Mouse (Mus musculus): ENCODE results near the gene Klrc3.
"Not testable (repeated sequence)": the region's sequence is repeated elsewhere in the genome, so short reads cannot be mapped to it uniquely, and the experiment has no call there.

Gene Klrc3

GRCm38 (mm10) chr6:129643237-129643636, at the start of gene Klrc3:
Gene Klrc3 (minus strand): TSS chr6:129643337.
- DNase-seq = not testable (repeated sequence)

GRCm38 (mm10) chr6:129691436-129691835, 48.3 kb upstream of the Klrc3 start:
- not testable (repeated sequence) for DNase-seq

- DNase-seq = no peak
These were observed 37.2 kb upstream of the Klrc3 start for GRCm38 (mm10) chr6:129680379-129680778.

- DNase-seq = no peak
These were observed 35.7 kb upstream of the Klrc3 start, which contains the start of gene Klrc1 for GRCm38 (mm10) chr6:129678873-129679272. Gene Klrc1 (minus strand): TSS chr6:129678973.

GRCm38 (mm10) chr6:129661301-129661700, 18.2 kb upstream of the Klrc3 start:
- DNase-seq = not testable (repeated sequence)

- DNase-seq = not testable (repeated sequence)
These were observed 17.5 kb upstream of the Klrc3 start, which contains the start of gene Klrc2 for GRCm38 (mm10) chr6:129660589-129660988. Gene Klrc2 (minus strand): TSS chr6:129660689.

GRCm38 (mm10) chr6:129644054-129644453, 917 bp upstream of the Klrc3 start:
- not testable (repeated sequence) for DNase-seq

- DNase-seq = not testable (repeated sequence)
These were observed 12.1 kb downstream of the Klrc3 start for GRCm38 (mm10) chr6:129631046-129631445.

- no peak for DNase-seq
These were observed 19.4 kb downstream of the Klrc3 start, which contains the start of gene Klrk1 for GRCm38 (mm10) chr6:129623735-129624134. Gene Klrk1 (minus strand): TSS chr6:129623864.

GRCm38 (mm10) chr6:129608372-129608771, 34.8 kb downstream of the Klrc3 start:
- DNase-seq = no peak

GRCm38 (mm10) chr6:129591508-129591907, 51.6 kb downstream of the Klrc3 start, which contains the start of gene Klrd1:
Gene Klrd1 (plus strand): TSS chr6:129591782.
- no peak for DNase-seq
